Mouse (Mus musculus): ENCODE measurements around the gene Vwa2.

DNA sequence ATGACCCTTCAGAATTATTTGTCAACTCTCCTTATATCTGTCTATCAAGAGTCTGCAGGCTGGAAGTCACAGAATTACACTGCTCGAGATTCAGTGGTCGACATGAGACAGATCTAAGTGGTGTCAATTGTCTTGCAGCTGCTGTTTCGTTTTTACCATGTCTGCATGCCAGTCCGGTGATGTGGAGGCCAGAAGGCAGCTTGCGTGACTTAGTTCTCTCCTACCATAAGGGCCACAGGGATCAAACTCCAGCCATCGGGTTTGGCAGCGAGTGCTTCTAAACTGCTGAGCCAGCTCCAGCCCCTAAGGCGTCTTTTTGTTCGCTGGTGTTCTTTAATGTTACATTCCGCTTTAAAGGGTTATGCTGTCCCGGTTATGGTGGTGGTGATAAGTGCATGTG is 45.7 kb upstream of the Vwa2 start:
- TF ChIP-seq FOSL1 (IDR thresholded peaks at IDR 0.05; ENCODE audit: insufficient read depth, low read length, poor library complexity, severe bottlenecking) (no peak), CTCF (IDR thresholded peaks at IDR 0.05; ENCODE audit: control insufficient read depth, insufficient read depth, insufficient read length) (no peak), USF1 (IDR thresholded peaks at IDR 0.05; ENCODE audit: low read depth) (no peak)

All from C2C12 (cell line).